9 mouse cellular contexts compared by ENCODE assay signal in genomic region chr17:25288842-25289241, GRCm38 (mm10). TPM values are rescaled to one million over a fixed set of nuclear protein-coding genes. Genes with fewer than 3 reads are reported as not detected.
DNase-seq lines count a peak whose midpoint lies in the region; ATAC-seq and TF ChIP-seq lines count a peak whose summit lies in the region.
"Had no signal": no experiment of that assay in that cellular context is flagged by ENCODE, and none has a peak within 500 bp of the region (broad histone marks: within the 10 kb centered on the region; RNA-seq: fewer than 3 reads in every experiment).

No protein-coding gene starts in this region.

- H3K27ac ChIP-seq in forebrain, postnatal 0 days (ENCODE audit: low read depth, low read length): no peak overlapping the region
- no peak overlapping the region for H3K27ac ChIP-seq in forebrain, embryonic 16.5 days (ENCODE audit: low read length)
- no peak overlapping the region for H3K27ac ChIP-seq in midbrain, embryonic 14.5 days (replicated peaks; ENCODE audit: low read depth, low read length)
- no peak overlapping the region for H3K27ac ChIP-seq in midbrain, embryonic 13.5 days

- no peak overlapping the region for H3K4me3 ChIP-seq in forebrain, postnatal 0 days (ENCODE audit: low read depth, low read length)
- no peak overlapping the region for H3K4me3 ChIP-seq in forebrain, embryonic 16.5 days (replicated peaks; ENCODE audit: low read length)
- H3K4me3 ChIP-seq in midbrain, embryonic 14.5 days (replicated peaks; ENCODE audit: low read depth, low read length): no peak overlapping the region
- no peak overlapping the region for H3K4me3 ChIP-seq in midbrain, embryonic 13.5 days (replicated peaks)
- H3K4me3 ChIP-seq: myocyte had no signal

- 31% methylated on average over 4 of the region's 4 CpGs for WGBS in forebrain, postnatal 0 days
- 27% methylated on average over 4 of the region's 4 CpGs for WGBS in forebrain, embryonic 16.5 days
- 26% methylated on average over 4 of the region's 4 CpGs for WGBS in midbrain, embryonic 14.5 days
- WGBS in midbrain, embryonic 13.5 days: 26% methylated on average over 4 of the region's 4 CpGs

- no peaks in the 10 kb centered on the region for H3K4me1 ChIP-seq in forebrain, postnatal 0 days (ENCODE audit: insufficient read depth)
- no peaks in the 10 kb centered on the region for H3K4me1 ChIP-seq in forebrain, embryonic 16.5 days (replicated peaks; ENCODE audit: control insufficient read depth, insufficient read depth, low read length)
- H3K4me1 ChIP-seq in midbrain, embryonic 14.5 days (ENCODE audit: control insufficient read depth, insufficient read depth, low read length): no peaks in the 10 kb centered on the region
- H3K4me1 ChIP-seq in midbrain, embryonic 13.5 days (replicated peaks): no peaks in the 10 kb centered on the region

- peak; percentile 78 for TF ChIP-seq CTCF in forebrain, postnatal 0 days (IDR thresholded peaks at IDR 0.05; ENCODE audit: low read depth)

- no peak overlapping the region for H3K9ac ChIP-seq in forebrain, postnatal 0 days
- H3K9ac ChIP-seq in forebrain, embryonic 16.5 days (replicated peaks; ENCODE audit: low read depth, low read length): no peak overlapping the region
- no peak overlapping the region for H3K9ac ChIP-seq in midbrain, embryonic 14.5 days (replicated peaks; ENCODE audit: low read length)
- no peak overlapping the region for H3K9ac ChIP-seq in midbrain, embryonic 13.5 days (replicated peaks)

- ATAC-seq in forebrain, postnatal 0 days: 0 out of 2 replicates have a peak, but pooled peaks have one; percentile 55
- ATAC-seq in forebrain, embryonic 16.5 days: no peak
- no peak for ATAC-seq in midbrain, embryonic 14.5 days (ENCODE audit: low FRiP score, low TSS enrichment)
- no peak for ATAC-seq in midbrain, embryonic 13.5 days
- no peak; the same call in 1 of the 2 replicates for ATAC-seq in monocyte, adult 5-6 weeks (replicated peaks; ENCODE audit: insufficient number of reproducible peaks, low FRiP score, low TSS enrichment, poor library complexity, severe bottlenecking)

- no peaks in the 10 kb centered on the region for H3K27me3 ChIP-seq in forebrain, postnatal 0 days (ENCODE audit: insufficient read depth, low read length)
- H3K27me3 ChIP-seq in forebrain, embryonic 16.5 days (replicated peaks; ENCODE audit: control insufficient read depth, insufficient read depth, low read length): no peaks in the 10 kb centered on the region
- H3K27me3 ChIP-seq in midbrain, embryonic 14.5 days (ENCODE audit: control insufficient read depth, insufficient read depth, low read length): no peaks in the 10 kb centered on the region
- H3K27me3 ChIP-seq in midbrain, embryonic 13.5 days: no peaks in the 10 kb centered on the region

- no peaks in the 10 kb centered on the region for H3K36me3 ChIP-seq in forebrain, postnatal 0 days (ENCODE audit: insufficient read depth)
- no peaks in the 10 kb centered on the region for H3K36me3 ChIP-seq in forebrain, embryonic 16.5 days (ENCODE audit: control insufficient read depth, insufficient read depth)
- no peaks in the 10 kb centered on the region for H3K36me3 ChIP-seq in midbrain, embryonic 14.5 days (ENCODE audit: control insufficient read depth, insufficient read depth, low read length)
- H3K36me3 ChIP-seq in midbrain, embryonic 13.5 days: no peaks in the 10 kb centered on the region

- H3K4me2 ChIP-seq in forebrain, postnatal 0 days (ENCODE audit: low read depth): no peak overlapping the region
- H3K4me2 ChIP-seq in forebrain, embryonic 16.5 days (ENCODE audit: low read length): no peak overlapping the region
- no peak overlapping the region for H3K4me2 ChIP-seq in midbrain, embryonic 14.5 days (ENCODE audit: low read length)
- no peak overlapping the region for H3K4me2 ChIP-seq in midbrain, embryonic 13.5 days (replicated peaks)

- peak; percentile 58 for DNase-seq in forebrain, postnatal 0 days
- DNase-seq in midbrain, embryonic 14.5 days: peak; percentile 78
- DNase-seq in adrenal gland, postnatal 14 days: peak; percentile 72
- DNase-seq in kidney, postnatal 10 days: peak; percentile 65
- peak; percentile 45 for DNase-seq in mesoderm, embryonic 11.5 days (ENCODE audit: low read depth, low spot score)

- H3K9me3 ChIP-seq in forebrain, postnatal 0 days (ENCODE audit: low read length): no peaks in the 10 kb centered on the region
- H3K9me3 ChIP-seq in forebrain, embryonic 16.5 days (ENCODE audit: control insufficient read depth, low read length): no peaks in the 10 kb centered on the region
- no peaks in the 10 kb centered on the region for H3K9me3 ChIP-seq in midbrain, embryonic 14.5 days (ENCODE audit: control insufficient read depth, low read length)
- no peaks in the 10 kb centered on the region for H3K9me3 ChIP-seq in midbrain, embryonic 13.5 days

RNA-seq across cellular contexts. Expression of gene Prss34, which starts 9.4 kb away (rescaled TPM):
- not detected in 2 replicates for total RNA-seq in forebrain, postnatal 0 days (2014; rRNA removed)
- polyA plus RNA-seq in forebrain, postnatal 0 days (2015; fragmentation: Nextera tagmentation; extraction: Ambion mirVana): not detected in 2 replicates
- not detected in 2 replicates for polyA plus RNA-seq in forebrain, embryonic 16.5 days (2015; fragmentation: Nextera tagmentation; extraction: Ambion mirVana)
- polyA plus RNA-seq in midbrain, embryonic 14.5 days (2014; fragmentation: Nextera tagmentation; extraction: Ambion mirVana): not detected in 2 replicates
- polyA plus RNA-seq in midbrain, embryonic 13.5 days (2015; fragmentation: Nextera tagmentation; extraction: Ambion mirVana): not detected in 2 replicates
- 1.2 and 1.3 TPM in 2 replicates for total RNA-seq in adrenal gland, postnatal 14 days (2021)
- 2.8 TPM in 1 of 3 replicates, not detected in the others for total RNA-seq in monocyte, adult 5-6 weeks (2017)
- polyA plus RNA-seq: myocyte had no signal

RNA-seq across cellular contexts. Expression of gene Ube2i, which starts 14.4 kb away (rescaled TPM):
- 508 and 550 TPM in 2 replicates for total RNA-seq in forebrain, postnatal 0 days (2014; rRNA removed)
- 439 and 486 TPM in 2 replicates for polyA plus RNA-seq in forebrain, postnatal 0 days (2015; fragmentation: Nextera tagmentation; extraction: Ambion mirVana)
- polyA plus RNA-seq in forebrain, embryonic 16.5 days (2015; fragmentation: Nextera tagmentation; extraction: Ambion mirVana): 635 and 668 TPM in 2 replicates
- polyA plus RNA-seq in midbrain, embryonic 14.5 days (2014; fragmentation: Nextera tagmentation; extraction: Ambion mirVana): 505 and 564 TPM in 2 replicates
- 672 and 679 TPM in 2 replicates for polyA plus RNA-seq in midbrain, embryonic 13.5 days (2015; fragmentation: Nextera tagmentation; extraction: Ambion mirVana)
- 232 and 245 TPM in 2 replicates for total RNA-seq in adrenal gland, postnatal 14 days (2021)
- total RNA-seq in monocyte, adult 5-6 weeks (2017): 278 to 334 TPM (median 296 TPM) in 3 replicates

RNA-seq across cellular contexts. Expression of gene Prss28, which starts 19.6 kb away (rescaled TPM):
- total RNA-seq in forebrain, postnatal 0 days (2014; rRNA removed): not detected in 2 replicates
- not detected in 2 replicates for polyA plus RNA-seq in forebrain, postnatal 0 days (2015; fragmentation: Nextera tagmentation; extraction: Ambion mirVana)
- polyA plus RNA-seq in forebrain, embryonic 16.5 days (2015; fragmentation: Nextera tagmentation; extraction: Ambion mirVana): not detected in 2 replicates
- polyA plus RNA-seq in midbrain, embryonic 14.5 days (2014; fragmentation: Nextera tagmentation; extraction: Ambion mirVana): not detected in 2 replicates
- polyA plus RNA-seq in midbrain, embryonic 13.5 days (2015; fragmentation: Nextera tagmentation; extraction: Ambion mirVana): not detected in 2 replicates
- not detected in 2 replicates for total RNA-seq in adrenal gland, postnatal 14 days (2021)
- total RNA-seq in monocyte, adult 5-6 weeks (2017): not detected in 3 replicates
- polyA plus RNA-seq: myocyte had no signal

RNA-seq across cellular contexts. Expression of gene Prss29, which starts 29.6 kb away (rescaled TPM):
- total RNA-seq in forebrain, postnatal 0 days (2014; rRNA removed): not detected in 2 replicates
- polyA plus RNA-seq in forebrain, postnatal 0 days (2015; fragmentation: Nextera tagmentation; extraction: Ambion mirVana): not detected in 2 replicates
- not detected in 2 replicates for polyA plus RNA-seq in forebrain, embryonic 16.5 days (2015; fragmentation: Nextera tagmentation; extraction: Ambion mirVana)
- not detected in 2 replicates for polyA plus RNA-seq in midbrain, embryonic 14.5 days (2014; fragmentation: Nextera tagmentation; extraction: Ambion mirVana)
- not detected in 2 replicates for polyA plus RNA-seq in midbrain, embryonic 13.5 days (2015; fragmentation: Nextera tagmentation; extraction: Ambion mirVana)
- total RNA-seq in adrenal gland, postnatal 14 days (2021): not detected in 2 replicates
- total RNA-seq in monocyte, adult 5-6 weeks (2017): not detected in 3 replicates
- polyA plus RNA-seq: myocyte had no signal

RNA-seq across cellular contexts. Expression of gene Baiap3, which starts 32.7 kb away (rescaled TPM):
- total RNA-seq in forebrain, postnatal 0 days (2014; rRNA removed): 30.2 and 70.8 TPM in 2 replicates
- 8.2 and 16.2 TPM in 2 replicates for polyA plus RNA-seq in forebrain, postnatal 0 days (2015; fragmentation: Nextera tagmentation; extraction: Ambion mirVana)
- 7.9 and 22.5 TPM in 2 replicates for polyA plus RNA-seq in forebrain, embryonic 16.5 days (2015; fragmentation: Nextera tagmentation; extraction: Ambion mirVana)
- polyA plus RNA-seq in midbrain, embryonic 14.5 days (2014; fragmentation: Nextera tagmentation; extraction: Ambion mirVana): 11.6 and 17.7 TPM in 2 replicates
- polyA plus RNA-seq in midbrain, embryonic 13.5 days (2015; fragmentation: Nextera tagmentation; extraction: Ambion mirVana): 8.7 and 9.2 TPM in 2 replicates
- 12.1 and 12.6 TPM in 2 replicates for total RNA-seq in adrenal gland, postnatal 14 days (2021)
- total RNA-seq in monocyte, adult 5-6 weeks (2017): 31.6 to 146 TPM (median 34.3 TPM) in 3 replicates
